Mouse (Mus musculus) hindbrain, embryonic 11.5 days (tissue): Measurements from ENCODE around the gene Peg3. TPM values are rescaled to one million over a fixed set of nuclear protein-coding genes. Genes with fewer than 3 reads are reported as not detected.

ENCODE experiments used
- ATAC-seq: fragments of 200-750 bp; cut with Nextera tagmentation; 2 replicates; pipeline ENCODE4 v1.8.0; 2017; ENCODE audit warnings: mild to moderate bottlenecking, moderate TSS enrichment, moderate library complexity; ENCODE audit not compliant: low FRiP score
- DNase-seq: peaks from one replicate; pipeline ENCODE4 v3.0.0-alpha.2; 2015; ENCODE audit warnings: low spot score
- H3K27ac ChIP-seq: fragments of 300-500 bp; sonication (generic); 2 replicates; pipeline ENCODE4 v1.5.1; 2014; ENCODE audit warnings: mild to moderate bottlenecking, low read depth, low read length
- H3K27me3 ChIP-seq: fragments of 300-500 bp; sonication (generic); 2 replicates; pipeline ENCODE4 v1.6.1; 2014; ENCODE audit warnings: mild to moderate bottlenecking, low read length, moderate library complexity, mixed read lengths; ENCODE audit not compliant: control insufficient read depth, insufficient read depth
- H3K36me3 ChIP-seq: fragments of 300-500 bp; sonication (generic); 2 replicates; pipeline ENCODE4 v1.6.1; 2014; ENCODE audit warnings: mild to moderate bottlenecking, low read length, moderate library complexity, mixed read lengths; ENCODE audit not compliant: control insufficient read depth, insufficient read depth
- H3K4me1 ChIP-seq: fragments of 300-500 bp; sonication (generic); replicated peaks from 2 replicates; pipeline ENCODE4 v1.6.1; 2014; ENCODE audit warnings: low read length, mixed read lengths; ENCODE audit not compliant: control insufficient read depth, insufficient read depth
- H3K4me2 ChIP-seq: fragments of 300-500 bp; sonication (generic); replicated peaks from 2 replicates; pipeline ENCODE4 v1.6.1; 2014; ENCODE audit warnings: mild to moderate bottlenecking, low read depth, low read length
- H3K4me3 ChIP-seq: fragments of 300-500 bp; sonication (generic); 2 replicates; pipeline ENCODE4 v1.5.1; 2014; ENCODE audit warnings: low read depth, low read length
- H3K9ac ChIP-seq: fragments of 300-500 bp; sonication (generic); 2 replicates; pipeline ENCODE4 v1.6.1; 2014; ENCODE audit warnings: low read depth, low read length
- H3K9me3 ChIP-seq: fragments of 300-500 bp; sonication (generic); 2 replicates; pipeline ENCODE4 v1.6.1; 2016; ENCODE audit warnings: low read length; ENCODE audit not compliant: control insufficient read depth
- WGBS: fragments of 180-500 bp; shearing (Covaris S2); extraction: QIAGEN DNeasy Blood & Tissue Kit; methylation state at CpG from one replicate; pipeline ENCODE4 v1.1.7; 2014; 5-methylcytosine and 5-hydroxymethylcytosine counted together
- polyA plus RNA-seq: library from polyadenylated mRNA; unstranded; fragments of >200 nt; fragmentation: Nextera tagmentation; extraction: Ambion mirVana; gene quantifications from 2 replicates; pipeline ENCODE4 v1.2.1, GENCODE M21; 2014

Peg3 gene
- polyA plus RNA-seq, 1 experiment from 2014 or later: 126 TPM

- Histone ChIP-seq H3K4me1 (no peaks in the 10 kb centered on the region), H3K27ac (peak overlapping the region; percentile 84), H3K4me3 (peak overlapping the region; percentile 55), H3K27me3 (no peaks in the 10 kb centered on the region), H3K36me3 (no peaks in the 10 kb centered on the region), H3K9ac (peak overlapping the region; percentile 58), H3K4me2 (peak overlapping the region; percentile 65), H3K9me3 (peaks cover 11% of the 10 kb centered on the region; the same call in 1 of the 2 replicates)
- WGBS: 41% methylated on average over 37 of the region's 37 CpGs
- ATAC-seq (peak; percentile 66), DNase-seq (peak; percentile 90)
These were observed 992 bp downstream of the Peg3 start for GRCm38 (mm10) chr7:6729061-6729817.

DNA sequence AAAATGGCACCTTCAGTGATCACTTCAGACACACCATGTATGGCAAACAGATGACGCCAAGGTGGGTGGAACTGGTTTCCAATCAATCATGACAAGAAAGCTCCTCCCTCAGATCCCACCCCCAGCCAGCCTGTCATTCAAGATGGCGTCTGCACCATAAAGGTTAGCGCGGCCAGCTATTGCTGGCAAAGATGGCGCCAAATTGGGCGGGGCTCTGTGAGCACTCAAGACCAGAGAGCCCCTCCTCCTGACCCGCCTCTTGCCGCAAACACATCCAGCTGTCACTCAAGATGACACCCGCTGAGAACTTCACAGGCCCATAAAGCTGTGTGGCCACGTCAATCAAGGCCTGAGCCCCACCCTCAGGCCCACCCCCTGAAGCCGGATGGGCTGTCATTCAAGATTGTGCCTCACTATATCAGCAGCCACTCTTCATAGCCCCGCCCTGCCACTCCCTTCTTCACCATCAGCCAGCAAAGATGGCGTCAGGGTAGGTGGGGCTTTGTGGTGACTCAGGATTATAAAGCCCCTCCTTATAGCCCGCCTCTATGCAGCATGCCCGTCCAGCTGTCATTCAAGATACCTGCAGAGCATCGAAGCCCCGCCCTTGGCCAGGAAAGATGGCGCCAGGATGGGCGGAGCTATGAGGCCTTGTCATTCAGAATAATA lies 1.8 kb downstream of the Peg3 start:
- peak overlapping the region; percentile 55 for H3K4me3 ChIP-seq
- H3K4me1 ChIP-seq: no peaks in the 10 kb centered on the region
- 49% methylated on average over 19 of the region's 19 CpGs for WGBS
- H3K9me3 ChIP-seq: peaks cover 11% of the 10 kb centered on the region; the same call in 1 of the 2 replicates
- peak overlapping the region; percentile 34 for H3K4me2 ChIP-seq
- no peaks in the 10 kb centered on the region for H3K27me3 ChIP-seq
- ATAC-seq (peak; percentile 87), DNase-seq (peak; percentile 89)
- peak overlapping the region; percentile 58; the same call in 1 of the 2 replicates for H3K9ac ChIP-seq
- H3K27ac ChIP-seq: peak overlapping the region; percentile 84
- no peaks in the 10 kb centered on the region for H3K36me3 ChIP-seq

GRCm38 (mm10) chr7:6727351-6728121 lies 2.7 kb downstream of the Peg3 start:
- WGBS: 50% methylated on average over 19 of the region's 19 CpGs
- Histone ChIP-seq H3K27ac (peak overlapping the region; percentile 82), H3K4me3 (peak overlapping the region; percentile 29), H3K4me1 (no peaks in the 10 kb centered on the region), H3K9me3 (peaks cover 11% of the 10 kb centered on the region; the same call in 1 of the 2 replicates), H3K36me3 (no peaks in the 10 kb centered on the region), H3K27me3 (no peaks in the 10 kb centered on the region), H3K9ac (no peak overlapping the region), H3K4me2 (peak overlapping the region; percentile 34)
- DNase-seq: peak; percentile 81
- peak; percentile 53 for ATAC-seq

GRCm38 (mm10) chr7:6709396-6709795 lies 20.8 kb downstream of the Peg3 start:
- no peak overlapping the region for H3K27ac ChIP-seq
- no peak overlapping the region for H3K4me3 ChIP-seq
- no peaks in the 10 kb centered on the region for H3K9me3 ChIP-seq
- no peak overlapping the region for H3K9ac ChIP-seq
- ATAC-seq: no peak
- H3K4me2 ChIP-seq: no peak overlapping the region
- WGBS: 94% methylated on average over 15 of the region's 15 CpGs
- no peaks in the 10 kb centered on the region for H3K27me3 ChIP-seq
- H3K36me3 ChIP-seq: no peaks in the 10 kb centered on the region
- no peaks in the 10 kb centered on the region for H3K4me1 ChIP-seq
- no peak for DNase-seq

DNA sequence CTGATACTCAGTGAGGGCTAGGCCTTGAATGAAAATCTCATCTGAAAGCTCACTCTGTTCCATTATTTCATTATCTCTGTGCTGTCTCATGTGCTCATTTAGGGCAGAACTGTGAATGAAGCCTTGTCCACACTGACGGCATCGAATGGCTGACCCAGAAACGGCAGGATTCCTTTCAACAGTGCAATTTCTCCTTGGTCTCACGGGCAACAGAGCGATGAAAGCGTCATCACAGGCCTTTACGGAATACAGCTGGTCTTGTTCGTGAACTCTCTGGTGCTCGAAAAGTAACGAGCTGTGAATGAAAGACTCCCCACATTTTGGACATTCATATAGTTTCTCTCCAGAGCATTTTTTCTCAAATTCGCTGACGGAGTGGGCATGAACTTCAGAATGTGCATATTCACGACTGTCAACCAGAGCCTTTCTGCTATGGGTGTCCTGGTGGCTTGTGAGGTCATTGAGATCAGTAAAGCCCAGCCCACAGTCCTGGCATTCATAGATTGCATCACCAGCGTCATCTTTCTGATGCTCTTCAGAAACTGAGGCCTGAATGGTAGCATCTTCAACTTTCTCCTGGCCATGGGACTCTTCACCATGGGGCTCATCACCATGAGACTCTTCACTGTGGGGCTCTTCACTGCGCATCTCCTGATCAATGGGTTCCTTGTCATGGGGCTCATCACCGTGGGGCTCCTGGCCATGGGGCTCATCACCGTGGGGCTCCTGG lies 21.6 kb downstream of the Peg3 start:
- H3K9ac ChIP-seq: no peak overlapping the region
- no peak overlapping the region for H3K27ac ChIP-seq
- ATAC-seq (no peak), DNase-seq (no peak)
- no peaks in the 10 kb centered on the region for H3K9me3 ChIP-seq
- no peaks in the 10 kb centered on the region for H3K27me3 ChIP-seq
- H3K4me3 ChIP-seq: no peak overlapping the region
- 91% methylated on average over 17 of the region's 17 CpGs for WGBS
- H3K4me1 ChIP-seq: no peaks in the 10 kb centered on the region
- H3K36me3 ChIP-seq: no peaks in the 10 kb centered on the region
- H3K4me2 ChIP-seq: no peak overlapping the region

DNA sequence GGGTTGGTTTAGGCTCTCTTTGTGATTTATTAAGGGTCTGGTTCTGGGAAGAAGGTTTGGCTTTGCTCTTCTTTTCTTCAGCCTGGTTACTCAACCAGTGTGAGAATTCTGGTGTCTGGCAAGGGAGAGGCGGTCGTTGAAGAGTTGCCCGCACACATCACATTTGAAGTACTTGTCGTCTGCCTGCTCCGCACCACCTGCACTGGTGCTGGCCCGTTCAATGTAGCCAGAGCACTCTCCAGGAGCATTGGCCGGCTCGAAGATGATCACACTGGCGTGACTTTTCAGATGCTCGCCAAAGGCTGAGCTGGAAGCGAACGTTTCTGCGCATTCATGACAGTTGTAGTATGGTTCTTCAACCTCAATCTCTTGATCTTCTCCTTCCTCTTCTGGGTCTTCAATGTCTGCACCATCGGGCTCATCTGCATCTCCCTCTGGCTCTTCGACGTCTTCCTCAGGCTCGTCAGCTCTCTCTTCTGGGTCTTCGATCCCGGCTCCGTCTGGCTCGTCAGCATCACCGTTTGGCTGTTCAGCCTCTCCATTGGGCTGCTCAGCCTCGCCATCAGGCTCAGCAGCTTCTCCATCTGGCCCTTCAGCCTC lies 22.7 kb downstream of the Peg3 start:
- ATAC-seq: no peak
- H3K36me3 ChIP-seq: no peaks in the 10 kb centered on the region

GRCm38 (mm10) chr7:6699230-6699629 lies 31.0 kb downstream of the Peg3 start:
- Histone ChIP-seq H3K4me2 (no peak overlapping the region), H3K4me1 (no peaks in the 10 kb centered on the region), H3K36me3 (no peaks in the 10 kb centered on the region), H3K4me3 (no peak overlapping the region), H3K27me3 (no peaks in the 10 kb centered on the region), H3K9me3 (no peaks in the 10 kb centered on the region), H3K27ac (no peak overlapping the region), H3K9ac (no peak overlapping the region)
- 82% methylated on average over 3 of the region's 3 CpGs for WGBS
- DNase-seq (no peak), ATAC-seq (no peak)

More for the DNA sequence above, 22.7 kb downstream of the Peg3 start:
- Histone ChIP-seq H3K27me3 (no peaks in the 10 kb centered on the region), H3K4me3 (no peak overlapping the region), H3K9me3 (no peaks in the 10 kb centered on the region), H3K4me2 (no peak overlapping the region), H3K27ac (no peak overlapping the region), H3K4me1 (no peaks in the 10 kb centered on the region), H3K9ac (no peak overlapping the region)
- 94% methylated on average over 23 of the region's 23 CpGs for WGBS
- DNase-seq: no peak
